Mouse (Mus musculus): Measurements from ENCODE around the gene Rab5b.
"Not testable (repeated sequence)": the region's sequence is repeated elsewhere in the genome, so short reads cannot be mapped to it uniquely, and the experiment has no call there.

Gene Rab5b

DNA sequence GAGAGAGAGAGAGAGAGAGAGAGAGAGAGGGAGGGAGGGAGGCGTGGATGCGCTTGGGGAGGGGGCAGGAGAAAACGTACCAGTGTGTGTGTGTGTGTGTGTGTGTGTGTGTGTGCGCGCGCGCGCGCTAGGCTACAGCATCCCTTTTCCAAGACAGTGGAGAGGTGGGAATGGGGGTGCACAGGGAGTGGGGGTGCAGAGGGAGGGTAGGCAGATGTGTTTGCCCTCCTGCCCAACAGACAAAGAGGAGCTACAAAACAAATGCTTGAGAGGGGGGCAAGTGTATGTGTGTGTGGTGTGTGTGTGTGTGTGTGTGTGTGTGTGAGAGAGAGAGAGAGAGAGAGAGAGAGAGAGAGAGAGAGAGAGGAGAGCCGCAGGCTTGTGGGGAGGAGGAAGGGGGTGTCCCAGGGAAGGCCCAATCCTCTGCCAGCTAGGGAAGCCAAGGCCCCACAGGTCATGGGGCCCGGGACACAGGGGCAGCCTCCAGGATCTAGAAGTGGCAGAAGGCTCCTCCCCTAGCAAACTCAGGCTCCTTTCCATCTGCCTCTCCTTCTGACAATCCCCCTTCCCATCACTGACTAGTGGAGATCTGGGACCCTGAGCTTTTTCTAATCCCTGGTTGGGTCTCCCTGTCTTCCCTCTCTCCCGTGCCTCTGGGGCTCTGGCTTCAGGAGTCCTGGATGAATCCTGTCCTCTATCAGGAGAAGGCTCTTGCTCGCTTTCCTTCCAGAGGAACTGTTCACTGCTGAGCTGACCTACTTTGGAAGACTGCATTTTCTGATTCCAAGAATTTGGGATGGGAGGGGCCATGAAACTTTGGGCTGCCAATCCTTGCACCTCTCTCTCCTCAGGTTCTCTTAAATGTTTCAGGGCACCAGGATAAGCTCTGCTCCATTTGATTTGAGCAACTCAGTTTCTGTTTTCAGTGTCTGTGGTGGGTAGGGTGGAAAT is 49.6 kb downstream of the Rab5b start:
- intact Hi-C loops (cut with DNase I), result no loop called here

DNA sequence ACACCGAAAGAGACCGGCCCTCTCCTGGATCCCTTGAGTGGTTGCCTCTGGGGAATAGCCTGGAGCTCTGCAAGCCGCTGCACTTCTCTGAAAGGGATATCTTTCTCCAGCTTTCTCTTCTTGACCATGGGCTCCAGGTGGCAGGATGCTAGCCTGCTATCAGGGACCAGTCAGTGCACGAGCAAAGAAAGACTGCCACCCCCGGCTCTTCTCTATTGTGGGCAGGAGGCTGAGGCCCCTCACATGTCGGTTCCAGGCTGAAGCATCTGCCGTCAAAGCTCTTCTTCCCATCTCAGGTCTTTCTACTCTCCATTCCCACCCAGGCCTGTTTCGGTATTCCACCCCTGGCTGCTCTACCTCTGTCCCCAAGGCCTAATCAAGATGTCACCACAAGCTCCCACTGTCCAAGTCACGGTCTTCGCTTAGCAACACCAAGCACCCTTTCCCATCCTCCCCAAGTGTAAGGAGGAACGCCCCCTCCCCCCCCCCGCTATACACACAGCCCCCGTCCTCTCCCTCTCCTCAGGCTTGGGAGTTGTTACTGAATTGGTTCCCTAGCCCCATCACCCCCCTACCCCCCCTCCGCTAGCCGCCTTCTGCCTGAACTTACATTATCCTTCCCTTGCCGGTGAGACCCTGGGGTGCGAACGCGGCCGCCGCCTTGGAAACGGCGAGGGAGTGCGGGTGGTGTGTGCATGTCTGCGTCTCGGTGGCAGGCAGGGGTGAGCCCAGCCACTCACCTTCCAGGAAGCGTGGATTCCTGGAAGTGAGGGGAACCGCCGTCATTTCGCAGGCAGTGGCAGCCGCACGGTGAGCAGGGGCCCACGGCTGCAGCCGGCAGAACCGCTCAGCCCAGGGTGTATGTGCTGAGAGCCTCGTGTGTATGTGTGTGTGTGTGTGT is 50.7 kb downstream of the Rab5b start, which contains the start of gene Ikzf4:
Ikzf4 (minus strand) TSS at position 881 of the 901 bp plus-strand sequence.
- intact Hi-C loops (cut with DNase I), result no loop called here

GRCm38 (mm10) chr10:128642749-128643148 is 53.3 kb downstream of the Rab5b start:
- intact Hi-C loops (cut with DNase I), result no loop called here

- intact Hi-C loops (cut with DNase I), result no loop called here
Observed at GRCm38 (mm10) chr10:128641871-128642270, 54.2 kb downstream of the Rab5b start.

DNA sequence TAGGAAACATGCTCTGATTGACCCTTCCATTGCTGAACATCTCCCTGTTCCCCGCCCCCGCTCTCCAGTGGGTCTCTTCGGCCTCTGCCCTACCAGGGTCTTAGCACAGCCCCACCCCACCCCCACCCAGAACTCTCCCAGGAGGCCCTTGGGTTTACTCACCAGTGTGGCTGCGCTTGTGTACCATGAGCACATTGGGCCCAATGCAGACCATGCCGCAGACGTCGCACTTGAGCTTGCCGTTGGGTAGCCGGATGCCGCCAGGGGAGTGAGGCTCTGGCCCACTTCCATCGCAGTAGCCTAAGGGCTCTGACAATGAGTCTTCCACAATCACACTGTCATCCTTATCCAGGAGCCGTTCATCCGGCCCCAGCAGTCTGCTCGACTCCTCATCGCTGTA is 55.2 kb downstream of the Rab5b start:
- intact Hi-C loops (cut with DNase I), result no loop called here

- intact Hi-C loops (cut with DNase I), result no loop called here
Observed at GRCm38 (mm10) chr10:128639999-128640398, 56.1 kb downstream of the Rab5b start.

DNA sequence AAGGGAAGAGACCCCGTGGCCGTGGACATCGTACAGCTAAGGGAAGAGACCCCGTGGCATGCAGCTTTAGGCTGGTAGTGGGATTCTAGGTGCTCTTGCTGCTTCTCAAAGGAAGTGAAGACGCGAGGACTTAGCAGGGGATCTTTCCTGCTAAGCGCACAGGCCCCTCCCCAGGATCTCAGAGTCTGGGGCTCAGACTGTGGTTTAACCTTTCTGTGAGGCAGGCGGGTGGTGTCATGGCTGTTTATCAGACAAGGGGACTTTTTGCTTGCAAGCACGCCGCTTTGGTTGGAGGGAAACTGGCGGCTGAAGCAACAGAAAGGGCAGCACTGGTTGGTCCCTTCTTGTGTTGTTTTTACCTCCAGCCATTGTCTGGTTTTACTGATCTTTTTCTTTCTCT is 59.1 kb downstream of the Rab5b start:
- intact Hi-C loops (cut with DNase I), result no loop called here

DNA sequence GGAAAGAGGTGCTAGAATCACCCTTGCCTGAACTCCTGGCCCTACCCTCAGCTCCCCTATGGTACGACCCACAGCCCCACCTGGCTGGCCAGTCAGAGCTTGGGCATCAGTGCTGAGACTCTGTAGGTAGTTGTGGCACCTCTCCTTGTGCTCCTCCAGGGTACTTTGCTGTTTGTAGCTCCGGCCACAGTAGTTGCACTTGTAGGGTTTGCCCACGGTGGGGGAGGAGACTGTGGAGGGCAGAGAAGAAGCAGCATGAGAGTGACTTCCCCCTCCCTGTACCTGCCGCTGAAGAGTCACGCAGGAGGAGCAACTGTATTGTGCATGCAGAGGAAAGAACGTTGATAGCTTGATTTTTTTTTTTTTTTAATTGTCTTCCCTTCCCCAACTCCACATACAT is 59.5 kb downstream of the Rab5b start:
- intact Hi-C loops (cut with DNase I), result no loop called here

DNA sequence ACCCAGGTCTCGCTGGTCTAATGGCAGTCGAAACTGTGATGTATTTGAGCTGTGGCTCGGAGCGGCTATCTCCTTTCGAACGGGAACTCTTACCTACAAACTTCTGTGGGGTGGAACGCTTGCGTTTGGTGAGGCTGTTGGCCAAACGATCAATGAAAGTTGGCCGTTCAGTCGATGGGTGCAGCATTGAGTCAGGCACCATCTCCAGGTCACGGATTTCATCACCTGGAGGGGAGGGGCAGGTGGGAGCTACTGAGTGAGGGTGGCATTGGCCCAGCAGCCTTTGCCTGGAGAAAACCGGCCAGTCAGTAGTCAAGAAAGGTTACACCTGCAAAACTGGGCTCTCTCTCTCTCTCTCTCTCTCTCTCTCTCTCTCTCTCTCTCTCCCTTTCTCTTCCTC is 60.4 kb downstream of the Rab5b start:
- intact Hi-C loops (cut with DNase I), result no loop called here

DNA sequence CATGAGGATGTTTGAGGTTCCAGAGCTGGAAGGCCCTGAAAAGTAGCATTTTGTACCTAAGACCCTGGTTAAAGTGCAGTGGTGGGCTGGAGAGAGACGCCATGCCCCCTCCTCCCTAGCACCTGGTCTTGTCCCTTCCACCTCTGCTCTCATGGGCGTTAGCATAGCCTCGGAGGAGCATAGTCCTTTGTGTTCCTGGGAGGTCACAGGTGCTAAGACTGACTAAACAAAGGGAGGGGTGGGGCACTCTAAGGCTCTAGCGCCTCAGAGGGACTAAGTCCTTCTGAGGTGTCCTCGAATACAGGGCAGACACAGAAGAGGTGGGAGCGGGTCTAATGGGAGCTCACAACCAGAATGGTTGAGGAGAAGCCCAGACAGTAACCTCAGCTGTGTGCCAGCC is 64.5 kb downstream of the Rab5b start:
- intact Hi-C loops (cut with DNase I), result no loop called here

GRCm38 (mm10) chr10:128630306-128630705 is 65.8 kb downstream of the Rab5b start:
- intact Hi-C loops (cut with DNase I), result not testable (repeated sequence)

DNA sequence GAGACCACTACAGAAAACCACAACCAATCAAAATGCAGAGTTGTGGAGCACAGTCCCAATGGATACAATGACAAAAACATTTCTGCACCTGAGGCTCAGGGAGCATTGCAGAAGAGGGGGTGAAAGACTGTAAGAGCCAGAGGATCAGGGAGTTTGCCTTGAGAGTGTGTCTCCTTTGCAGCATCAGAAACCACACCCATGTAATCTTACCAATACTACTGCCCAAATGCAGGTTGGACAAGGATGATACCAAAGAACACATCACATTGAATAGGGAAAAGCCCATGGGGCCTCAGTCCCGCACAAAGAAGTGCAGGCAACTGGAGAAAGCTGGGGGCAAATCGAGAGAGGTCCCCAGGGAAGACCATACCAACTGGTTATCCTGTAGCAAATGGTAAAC is 66.3 kb downstream of the Rab5b start:
- intact Hi-C loops (cut with DNase I), result loop anchor here (5.0 kb wide), 1 partner anchor 43 kb away; the partner anchor contains the start of gene Suox

DNA sequence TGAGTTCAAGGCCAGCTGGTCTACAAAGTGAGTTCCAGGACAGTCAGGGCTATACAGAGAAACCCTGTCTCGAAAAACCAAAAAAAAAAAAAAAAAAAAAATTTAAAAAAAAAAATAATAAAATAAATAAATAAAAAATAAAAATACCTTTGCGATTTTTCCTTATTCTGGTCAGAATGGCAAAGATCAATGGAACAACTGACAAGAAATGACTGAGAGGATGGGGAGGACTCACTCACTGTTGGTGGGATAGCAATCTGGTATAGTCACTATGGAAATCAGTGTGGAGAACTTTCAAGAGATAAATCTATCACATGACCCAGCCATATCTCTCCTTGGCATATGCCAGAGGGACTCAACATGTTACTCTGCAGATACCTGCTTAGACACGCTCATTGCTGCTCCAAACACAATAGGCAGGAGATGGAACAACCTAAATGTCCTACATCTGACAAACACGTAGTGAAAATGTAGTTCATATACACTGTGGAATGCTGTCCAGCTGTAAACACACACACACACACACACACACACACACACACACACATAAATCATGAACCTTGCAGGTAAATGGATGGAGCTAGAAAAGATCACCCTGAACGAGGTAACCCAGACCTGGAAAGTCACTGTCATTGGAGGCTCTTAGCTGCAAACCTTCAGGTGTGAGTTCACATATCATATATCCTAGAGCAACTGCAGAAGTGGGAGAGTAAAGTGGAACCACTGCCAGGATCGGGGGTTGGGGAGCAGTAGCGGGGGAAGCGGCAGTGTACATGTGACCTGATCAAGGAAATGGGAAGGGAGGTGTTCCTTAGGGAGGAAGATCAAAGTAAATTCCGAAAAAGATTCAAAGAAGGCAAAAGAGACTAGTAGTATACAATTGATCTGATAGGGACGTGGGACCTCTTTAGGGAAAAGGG is 68.4 kb downstream of the Rab5b start:
- intact Hi-C loops (cut with DNase I), result loop anchor here (5.0 kb wide), 1 partner anchor 45 kb away; the partner anchor contains the start of gene Suox
